Mouse (Mus musculus) urinary bladder, adult 18-20 months (tissue): ENCODE results near the gene Zfp654.

Experiments
- DNase-seq, 2 experiments: peaks; one replicate each; pipeline ENCODE4 v3.0.0; 2022; ENCODE audit warnings: low spot score in 2 of 2, mixed read lengths in 2 of 2

Gene Zfp654

GRCm38 (mm10) chr16:64852891-64853290 is 1.4 kb upstream of the Zfp654 start:
- no peak for DNase-seq

GRCm38 (mm10) chr16:64852441-64852871 is 1.0 kb upstream of the Zfp654 start:
- peak; percentile 23 to 45 for DNase-seq

GRCm38 (mm10) chr16:64851085-64851562 is 328 bp downstream of the Zfp654 start:
- no peak for DNase-seq

DNA sequence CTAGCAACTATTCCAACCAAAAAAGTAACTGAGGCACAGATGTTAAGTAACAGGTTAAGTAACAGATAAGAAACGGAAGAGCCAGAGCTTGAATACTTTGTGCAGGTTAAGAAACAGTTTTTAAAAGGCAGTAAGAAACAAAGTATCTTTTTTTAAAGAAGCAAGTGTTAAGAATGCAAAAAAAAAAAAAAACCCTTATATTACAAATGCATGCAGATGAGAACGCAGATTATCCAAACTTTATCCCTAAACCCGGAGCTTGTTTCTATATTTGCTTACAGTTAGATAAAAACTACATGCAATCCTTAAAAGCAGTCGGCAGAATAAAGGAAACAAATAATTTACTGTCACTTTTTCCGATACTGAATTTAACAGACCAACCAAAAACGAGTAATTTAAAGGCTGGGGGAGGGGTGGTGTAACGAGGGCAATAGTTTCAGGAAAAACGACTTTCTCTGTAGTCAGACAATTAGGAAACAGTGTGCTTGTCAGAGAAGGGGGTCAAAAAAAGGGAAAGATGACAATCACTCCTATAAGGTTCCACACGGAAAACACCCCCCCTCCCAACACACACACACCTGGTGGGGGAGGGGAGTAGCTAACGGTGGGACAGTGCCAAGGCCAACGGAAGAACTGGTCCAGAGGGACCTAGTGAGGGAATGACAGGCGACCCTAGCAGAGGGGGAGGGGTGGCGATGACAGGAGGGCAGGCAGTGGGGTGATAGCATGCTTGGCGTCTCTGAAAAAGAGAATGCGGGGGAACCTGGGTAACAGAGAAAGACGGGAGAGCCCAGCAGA is 966 bp downstream of the Zfp654 start:
- peak; percentile 8 to 30 for DNase-seq

- no peak for DNase-seq
Measured at GRCm38 (mm10) chr16:64845947-64846346, 5.5 kb downstream of the Zfp654 start.

DNA sequence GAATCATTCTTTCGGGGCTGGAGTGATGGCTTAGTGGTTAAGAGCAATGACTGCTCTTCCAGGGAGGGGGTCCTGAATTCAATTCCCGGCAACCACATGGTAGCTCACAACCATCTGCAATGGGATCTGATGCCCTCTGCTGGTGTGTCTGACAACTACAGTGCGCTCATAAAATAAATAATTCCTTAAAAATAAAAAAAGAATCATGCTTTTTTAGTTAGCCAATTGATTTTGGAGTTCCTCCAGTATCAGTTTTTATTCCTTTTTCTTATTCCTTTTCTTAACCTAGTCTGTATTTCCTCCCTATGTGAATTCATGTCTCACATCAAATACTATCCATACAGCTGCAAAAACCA is 9.1 kb downstream of the Zfp654 start:
- no peak for DNase-seq

DNA sequence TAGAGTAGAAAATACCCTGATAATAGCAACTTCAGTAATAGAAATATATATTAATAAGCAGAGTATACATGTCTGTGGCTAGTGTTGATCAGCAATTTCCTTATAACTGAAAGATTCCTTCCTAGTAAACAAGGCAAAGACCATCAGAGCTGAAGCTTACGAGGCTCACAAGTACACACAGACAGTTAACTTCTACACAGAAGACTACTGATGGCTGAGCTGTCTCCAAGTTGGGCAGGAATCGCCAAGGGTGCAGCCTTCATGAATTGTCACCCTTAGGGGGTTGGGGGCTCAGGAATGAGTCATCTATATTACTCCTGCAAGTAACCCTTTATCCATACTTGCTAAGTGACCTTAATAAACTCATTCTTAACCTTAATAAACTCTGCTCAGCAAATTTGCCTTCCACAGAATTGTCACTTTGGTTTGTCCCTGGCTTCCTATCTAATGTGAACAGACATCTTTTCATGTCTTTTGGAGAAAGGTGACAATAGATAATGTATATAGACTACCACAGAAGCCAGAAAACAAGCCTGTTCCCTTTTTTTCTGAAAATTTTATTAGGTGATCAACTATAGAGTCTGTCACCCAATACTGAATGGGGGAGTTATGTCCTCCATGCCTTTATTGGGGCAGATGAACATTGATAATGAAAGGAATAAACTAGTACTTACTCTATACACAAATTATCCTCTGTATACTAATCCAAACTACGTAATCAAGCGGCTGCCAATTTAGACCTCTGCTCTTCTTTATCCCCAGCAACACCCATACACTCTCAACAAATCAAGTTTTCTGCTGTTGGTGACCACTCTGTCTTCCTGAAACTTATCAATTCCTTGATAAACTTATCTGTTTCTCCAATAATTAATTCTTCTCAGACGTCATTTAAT is 9.7 kb downstream of the Zfp654 start:
- DNase-seq: no peak

GRCm38 (mm10) chr16:64836709-64837108 is 14.7 kb downstream of the Zfp654 start:
- DNase-seq: no peak

DNA sequence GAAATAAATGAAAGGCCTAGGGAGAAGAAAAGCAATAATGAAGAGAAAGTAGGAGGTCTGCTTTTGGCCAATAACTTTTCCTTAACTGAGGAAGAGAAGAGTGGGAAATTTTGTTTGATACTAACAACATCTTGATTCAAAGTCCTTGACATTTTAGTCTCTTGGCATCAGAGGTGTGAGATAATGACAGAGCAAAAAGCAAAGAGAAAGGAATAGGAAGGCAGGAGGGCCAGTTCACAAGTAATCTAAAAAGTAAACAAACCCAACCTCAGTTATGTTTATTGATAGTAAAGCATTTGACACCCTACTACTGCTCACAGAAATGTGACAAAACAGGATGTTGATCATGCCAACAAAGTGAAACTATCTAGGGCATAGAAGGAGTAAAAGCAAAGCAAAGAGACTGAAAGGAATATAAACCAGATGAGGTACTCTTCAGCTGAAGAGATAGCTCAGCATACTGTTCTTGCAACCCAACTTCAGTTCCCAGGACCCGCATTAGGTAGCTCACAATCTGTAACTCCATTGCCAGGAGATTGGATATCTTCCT is 15.4 kb downstream of the Zfp654 start:
- DNase-seq: no peak

GRCm38 (mm10) chr16:64830291-64830690 is 21.2 kb downstream of the Zfp654 start:
- no peak for DNase-seq

DNA sequence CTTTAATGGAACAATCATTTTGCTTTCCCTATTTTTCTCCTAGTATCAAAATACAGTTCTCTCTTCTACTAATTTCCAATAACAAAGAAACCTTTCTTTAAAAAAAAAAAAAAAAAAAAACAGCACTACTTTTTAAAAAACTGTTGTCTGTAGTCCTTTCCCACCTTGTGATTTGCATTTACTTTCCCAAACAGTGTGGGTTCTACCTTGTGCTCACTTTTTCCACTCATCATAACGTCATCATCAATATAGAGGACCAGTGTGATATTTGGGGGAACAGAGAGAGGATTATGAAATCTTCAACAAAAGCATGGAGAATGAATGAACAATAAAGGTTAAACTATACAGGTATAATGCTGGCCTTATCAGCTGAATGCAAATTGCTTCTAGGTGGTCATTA is 27.0 kb downstream of the Zfp654 start:
- DNase-seq: no peak

DNA sequence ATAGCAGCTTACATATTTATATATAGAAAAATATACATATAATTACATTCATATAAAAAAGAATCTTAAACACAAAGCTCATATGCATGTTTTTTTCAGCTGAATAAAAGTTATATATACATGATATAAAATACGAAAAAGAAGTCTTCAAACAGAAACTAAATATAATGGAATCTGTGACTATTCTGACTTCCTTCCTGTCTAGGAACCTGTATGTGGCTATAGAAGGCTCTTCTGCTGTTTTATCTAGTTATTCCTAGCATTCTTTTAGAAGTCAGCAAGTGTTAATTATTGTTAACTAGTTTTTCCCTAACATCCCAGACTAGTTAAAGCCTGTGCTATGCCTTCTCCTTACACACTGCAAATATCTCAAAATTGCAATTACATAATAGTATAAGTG is 27.6 kb downstream of the Zfp654 start:
- DNase-seq: no peak

DNA sequence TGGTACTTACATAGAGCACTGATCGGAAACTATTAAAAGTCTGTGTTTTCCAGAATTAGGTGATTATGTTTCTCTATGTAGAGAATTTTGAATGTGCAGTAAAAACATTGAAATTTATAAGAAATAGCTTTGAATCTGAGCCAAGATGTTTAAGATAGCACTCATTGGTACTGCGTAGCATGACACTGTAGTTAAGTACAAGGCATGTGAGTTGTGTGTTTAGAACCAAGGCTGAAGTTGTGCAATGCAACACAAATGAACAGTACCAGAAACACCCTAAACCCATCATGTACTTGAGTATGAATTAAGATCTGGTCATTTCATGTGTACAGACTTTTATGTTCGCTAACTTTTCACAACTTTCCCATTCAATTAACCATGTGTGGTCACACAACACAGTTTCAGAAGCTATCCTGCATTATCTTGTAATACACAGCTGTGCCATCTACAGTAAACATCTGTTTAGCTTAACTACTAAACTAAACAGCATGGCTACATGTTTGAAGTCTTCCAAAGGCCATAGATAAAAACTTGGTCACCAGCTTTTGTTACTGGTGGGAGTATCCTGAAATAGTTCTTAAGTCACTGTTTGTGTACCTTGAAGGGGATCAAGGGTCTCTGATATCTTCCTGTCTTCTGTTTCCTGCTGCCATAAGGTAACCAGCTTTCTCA is 34.2 kb downstream of the Zfp654 start:
- DNase-seq: no peak

DNA sequence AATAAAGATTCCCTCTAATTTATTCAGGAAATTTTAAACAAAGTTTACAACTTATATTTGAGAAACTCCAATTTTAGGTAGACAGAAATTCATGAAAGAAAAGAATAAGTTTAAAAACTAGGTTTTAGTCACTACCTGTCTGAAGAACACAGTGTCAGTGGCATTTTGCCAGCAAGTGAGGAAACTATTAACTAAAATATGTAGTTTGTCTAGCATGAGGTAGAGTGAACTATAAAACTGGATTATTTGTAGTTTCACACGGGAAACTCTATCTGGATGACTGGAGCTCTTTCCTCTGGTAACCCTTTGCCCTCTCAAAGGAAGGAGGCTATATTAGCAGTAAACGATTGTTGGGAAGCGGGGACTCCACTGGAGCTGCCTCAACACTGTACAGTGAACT is 48.4 kb downstream of the Zfp654 start:
- no peak for DNase-seq

DNA sequence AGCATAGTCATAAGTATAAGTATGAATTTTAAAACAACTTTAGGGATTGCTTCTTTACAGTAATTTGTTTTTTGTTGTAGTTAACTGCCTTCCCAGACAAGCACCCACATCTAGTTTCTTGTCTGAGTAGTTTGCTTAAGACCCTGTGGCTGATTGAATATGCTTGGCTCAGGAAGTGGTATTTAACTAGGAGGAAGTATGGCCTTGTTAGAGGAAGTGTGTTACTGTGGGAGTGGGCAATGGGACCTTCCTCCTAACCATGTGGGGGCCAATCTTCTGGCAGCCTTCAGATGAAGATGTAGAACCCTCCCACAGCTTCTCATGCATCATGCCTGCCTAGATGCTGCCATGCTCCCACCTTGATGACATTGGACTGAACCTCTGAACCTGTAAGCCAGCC is 49.8 kb downstream of the Zfp654 start:
- no peak for DNase-seq

DNA sequence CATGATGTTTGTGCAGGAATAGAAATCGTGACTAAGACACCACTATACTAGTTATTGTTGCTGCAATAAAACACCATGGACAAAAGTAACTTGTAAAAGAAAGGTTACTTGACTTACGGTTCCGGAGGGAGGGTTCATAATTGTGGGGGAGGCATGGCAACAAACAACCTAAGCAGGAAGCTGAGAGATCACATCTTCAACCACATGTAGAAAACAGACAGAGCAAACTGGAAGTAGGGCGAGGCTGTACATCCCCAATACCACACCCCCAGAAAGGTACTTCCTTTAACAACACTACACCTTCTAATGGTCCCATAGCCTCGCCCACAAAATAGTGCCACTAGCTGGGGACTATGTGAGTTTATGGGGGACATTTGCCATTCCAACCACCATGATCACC is 51.1 kb downstream of the Zfp654 start:
- no peak for DNase-seq

GRCm38 (mm10) chr16:64794802-64795201 is 56.6 kb downstream of the Zfp654 start:
- no peak for DNase-seq

DNA sequence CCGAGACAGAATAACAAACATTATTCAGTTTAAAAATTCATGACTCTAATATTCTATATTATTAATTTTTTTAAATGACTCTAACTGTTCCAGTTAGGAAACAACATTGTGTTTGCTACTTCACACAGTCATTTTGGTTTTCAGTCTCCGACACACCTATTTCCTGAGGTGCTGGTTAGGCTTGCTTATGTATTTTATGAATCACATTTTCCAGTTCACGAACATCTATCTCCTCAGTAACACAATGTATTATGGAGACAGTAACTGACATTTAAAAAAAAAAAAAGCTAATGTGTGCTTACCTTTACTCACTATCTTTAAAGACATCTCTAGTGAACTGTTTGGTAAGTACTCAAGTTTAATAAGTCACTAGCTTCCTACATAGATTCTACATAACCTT is 61.7 kb downstream of the Zfp654 start:
- DNase-seq: no peak

GRCm38 (mm10) chr16:64775516-64775915 is 75.9 kb downstream of the Zfp654 start:
- DNase-seq: no peak

DNA sequence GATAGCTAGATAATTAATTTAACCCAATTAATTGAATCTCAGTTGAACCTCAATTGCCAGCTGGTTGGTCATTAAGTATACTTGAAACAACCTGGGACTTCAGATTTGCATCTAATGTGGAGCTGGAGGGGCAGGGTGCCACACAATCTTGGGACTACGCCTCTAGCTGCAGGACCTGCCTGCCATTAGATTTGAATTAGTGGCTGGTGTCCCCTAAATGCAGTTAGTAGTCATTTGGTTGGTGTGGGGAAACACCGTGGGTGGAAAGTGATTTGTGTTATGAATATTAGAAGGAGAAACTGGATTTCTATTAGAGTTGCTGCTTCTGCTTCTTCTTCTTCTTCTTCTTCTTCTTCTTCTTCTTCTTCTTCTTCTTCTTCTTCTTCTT is 80.0 kb downstream of the Zfp654 start:
- DNase-seq: no peak

DNA sequence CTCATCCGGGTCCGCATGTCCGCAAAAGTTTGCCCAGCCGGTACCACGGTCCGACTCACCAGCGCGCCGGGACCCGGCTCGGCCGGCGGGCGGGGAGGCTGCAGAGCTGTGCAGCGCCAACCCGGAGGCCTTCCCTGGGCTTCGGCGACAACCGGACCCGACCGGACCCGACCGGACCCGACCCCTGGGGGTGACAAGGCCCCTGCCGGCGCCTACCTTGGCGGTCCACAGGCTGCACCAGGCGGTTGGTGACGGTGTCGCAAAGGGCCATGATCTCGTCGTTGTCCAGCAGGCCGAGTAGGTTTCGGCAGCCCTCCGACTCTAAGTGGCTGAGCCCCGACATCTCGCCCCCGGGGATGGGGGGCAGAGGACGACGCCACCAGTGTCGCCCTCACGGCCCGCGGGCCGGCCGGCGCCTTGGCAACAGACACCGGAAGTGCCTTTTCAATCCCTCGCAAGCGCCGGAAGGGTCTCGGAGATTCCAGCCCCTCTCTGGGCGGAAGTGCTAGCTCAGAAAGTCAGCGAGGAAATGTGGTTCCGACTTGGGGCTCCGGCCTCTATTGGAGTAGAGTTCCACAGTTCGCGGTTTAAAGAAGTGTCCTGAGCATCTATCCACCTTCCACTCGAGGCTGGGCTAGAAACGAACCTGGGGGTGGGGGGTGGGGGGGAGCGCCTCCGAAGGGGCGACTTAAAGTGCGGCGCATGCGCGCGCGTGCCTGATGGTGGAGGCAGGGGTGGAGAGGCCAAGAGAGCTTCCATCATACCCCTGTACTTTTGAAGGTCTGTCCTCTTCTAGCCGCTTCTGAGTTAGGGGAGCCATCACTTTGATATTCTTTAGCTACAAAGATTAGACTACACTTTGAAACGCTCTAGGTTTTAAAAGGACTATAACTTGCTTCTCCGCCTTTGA is 80.7 kb downstream of the Zfp654 start, which contains the start of gene 4930453N24Rik:
Gene 4930453N24Rik (minus strand): TSS at position 641 of the 910 bp plus-strand sequence.
- peak; percentile 75 to 79 for DNase-seq
